Mouse (Mus musculus) left cerebral cortex, postnatal 25 days (tissue): ENCODE results near the gene Prnp. TPM values are rescaled to one million over a fixed set of nuclear protein-coding genes. Genes with fewer than 3 reads are reported as not detected.

Experiments
- DNase-seq, 2 experiments: peaks; one replicate each; pipeline ENCODE4 v3.0.0; 2022; ENCODE audit warnings: low spot score in 2 of 2, mixed read lengths in 1 of 2
- intact Hi-C: fragments of 180-260 bp; cut with DNase I; formaldehyde crosslinking; loops from one replicate; pipeline ENCODE4 v1.15.1; 2025
- total RNA-seq, 2 experiments: library from RNA; stranded (reverse); gene quantifications; 2 replicates each; pipeline ENCODE4 v1.2.3; 2021

Prnp gene
- total RNA-seq, 2 experiments from 2014 or later: 698 to 767 TPM

DNA sequence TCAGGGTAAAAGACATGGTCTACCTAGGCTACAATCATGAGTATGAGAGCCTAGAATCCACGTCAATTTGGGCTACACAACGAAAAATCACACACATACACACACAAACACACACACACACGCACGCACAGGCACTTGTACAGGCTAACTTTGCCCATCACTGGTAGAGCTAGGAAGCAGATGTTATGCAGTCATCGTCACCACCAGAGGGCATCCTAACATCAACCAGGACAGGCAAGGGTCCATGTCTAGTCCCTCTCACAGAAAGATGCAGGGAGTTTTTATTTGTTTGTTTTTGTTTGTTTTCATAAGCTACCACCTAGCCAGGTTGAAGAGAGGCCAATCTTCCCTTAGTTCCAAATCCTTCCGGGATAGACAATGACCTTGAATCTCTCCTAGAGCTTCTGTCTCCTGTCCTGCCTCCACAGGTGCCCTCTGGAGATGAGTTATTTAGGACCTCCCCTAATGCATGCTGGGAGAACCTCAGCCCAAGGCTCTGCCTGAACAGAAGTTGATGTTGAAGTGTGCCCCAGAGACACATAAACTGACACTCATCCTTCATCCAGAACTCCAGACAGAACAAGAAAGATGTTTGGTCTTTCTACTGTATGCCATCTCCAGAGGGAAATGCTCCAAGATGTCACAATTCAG, 72.9 kb downstream of the Prnp start:
- intact Hi-C loops: loop anchor here (1.0 to 2.0 kb wide), 3 partner anchors 77 to 258 kb away; no protein-coding TSS in a partner anchor
- DNase-seq: peak; percentile 73 to 74

DNA sequence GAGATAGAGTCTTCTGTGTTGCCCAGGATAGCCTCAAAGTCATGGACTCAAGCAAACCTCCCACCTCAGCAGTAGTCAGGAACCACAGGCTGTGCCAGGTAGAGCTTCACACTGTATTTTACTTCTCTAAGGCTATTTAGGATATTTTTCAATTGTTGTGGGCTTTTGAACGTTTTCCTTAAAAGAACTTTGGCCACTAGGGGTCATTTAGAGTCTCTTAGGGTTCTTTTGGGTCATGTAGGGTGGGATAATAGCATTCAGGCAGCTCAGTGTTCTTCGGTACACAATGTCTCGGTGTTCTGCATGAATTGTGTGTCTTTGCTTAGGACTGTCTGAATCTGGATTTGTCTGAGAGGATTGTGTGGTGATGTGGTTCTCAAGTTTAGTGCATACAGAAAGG, 78.2 kb downstream of the Prnp start:
- intact Hi-C loops: loop anchor here (5.0 kb wide), 1 partner anchor 39 kb away; no protein-coding TSS in a partner anchor
- no peak for DNase-seq

Other genes starting within 250 kb of the Prnp start
- gene Erv3, start 50.2 kb upstream of the Prnp start, total RNA-seq: under 1 TPM in 1 of 2 experiments, not detected in 1; 0.23 TPM
- gene Prn, start within 50 bp of the Prnp start, total RNA-seq: under 1 TPM; 0.09 to 0.37 TPM
- not detected for gene Prnd, start 40.9 kb downstream of the Prnp start, total RNA-seq
- 10 to 100 TPM; 36.1 to 38.7 TPM for gene Rassf2, start 120.3 kb downstream of the Prnp start, total RNA-seq
- 100 to 1,000 TPM; 134 to 144 TPM for gene Slc23a2, start 235.2 kb downstream of the Prnp start, total RNA-seq